Mouse (Mus musculus): Measurements from ENCODE around the gene Vmn1r29. TPM values are rescaled to one million over a fixed set of nuclear protein-coding genes. Genes with fewer than 3 reads are reported as not detected.

The Vmn1r29 gene
- not detected in 2 replicates for polyA plus RNA-seq (2012; rRNA removed)

GRCm38 (mm10) chr6:58301249-58301648 is at the start of gene Vmn1r29:
Vmn1r29 (plus strand) TSS chr6:58301549.

GRCm38 (mm10) chr6:58261737-58262136 is 39.6 kb upstream of the Vmn1r29 start, which contains the start of gene Vmn1r28:
Vmn1r28 (plus strand) TSS chr6:58262037.

Other genes starting within 250 kb of the Vmn1r29 start
- not detected in 2 replicates for gene Vmn1r27, start 82.7 kb upstream of the Vmn1r29 start, polyA plus RNA-seq (2012; rRNA removed)
- not detected in 2 replicates for gene Vmn1r28, start 39.5 kb upstream of the Vmn1r29 start, polyA plus RNA-seq (2012; rRNA removed)
- not detected in 2 replicates for gene Vmn1r30, start 141.8 kb downstream of the Vmn1r29 start, polyA plus RNA-seq (2012; rRNA removed)
- not detected in 2 replicates for gene Vmn1r31, start 173.8 kb downstream of the Vmn1r29 start, polyA plus RNA-seq (2012; rRNA removed)

All from liver, embryonic 14 days (tissue).